Comparison of ENCODE assay signal across 8 mouse cellular contexts in genomic region chr8:3220502-3220901, GRCm38 (mm10). TPM values are rescaled to one million over a fixed set of nuclear protein-coding genes. Genes with fewer than 3 reads are reported as not detected.
DNase-seq lines count a peak whose midpoint lies in the region; ATAC-seq lines count a peak whose summit lies in the region.

No protein-coding gene starts in this region.

- DNase-seq in heart, postnatal 25 days (ENCODE audit: low spot score): no peak
- peak; percentile 51 for DNase-seq in brain, adult 2 months (ENCODE audit: low read depth, low spot score)
- DNase-seq in kidney, postnatal 4 days: peak; percentile 52 to 66
- no peak for DNase-seq in urinary bladder, postnatal 10 days (ENCODE audit: low spot score)
- DNase-seq in spleen, postnatal 10 days (ENCODE audit: low spot score in 2 of 2): no peak

- peak overlapping the region; percentile 86 for H3K27ac ChIP-seq in heart, embryonic 11.5 days (ENCODE audit: low read depth, low read length)
- peak overlapping the region; percentile 78 to 95 for H3K27ac ChIP-seq in heart, embryonic 14.5 days (replicated peaks in 1 of 2; ENCODE audit: control insufficient read depth in 1 of 2, insufficient read depth in 1 of 2, low read depth in 2 of 2, low read length in 2 of 2)
- H3K27ac ChIP-seq in midbrain, embryonic 12.5 days (replicated peaks): peak overlapping the region; percentile 84

- H3K4me1 ChIP-seq in heart, embryonic 11.5 days (ENCODE audit: control insufficient read depth, insufficient read depth, low read length): peaks cover 22% of the 10 kb centered on the region
- H3K4me1 ChIP-seq in heart, embryonic 14.5 days (ENCODE audit: control insufficient read depth in 2 of 2, insufficient read depth in 2 of 2, low read length in 2 of 2): peaks cover 19 to 54% of the 10 kb centered on the region in 2 experiments
- H3K4me1 ChIP-seq in midbrain, embryonic 12.5 days: peaks cover 13% of the 10 kb centered on the region; the same call in 1 of the 2 replicates

- H3K9me3 ChIP-seq in heart, embryonic 11.5 days (replicated peaks; ENCODE audit: control insufficient read depth, low read length): no peaks in the 10 kb centered on the region
- H3K9me3 ChIP-seq in heart, embryonic 14.5 days (ENCODE audit: control insufficient read depth, low read length): no peaks in the 10 kb centered on the region
- H3K9me3 ChIP-seq in midbrain, embryonic 12.5 days: no peaks in the 10 kb centered on the region

- no peaks in the 10 kb centered on the region for H3K27me3 ChIP-seq in heart, embryonic 11.5 days (ENCODE audit: control insufficient read depth, insufficient read depth, low read length)
- no peaks in the 10 kb centered on the region for H3K27me3 ChIP-seq in heart, embryonic 14.5 days (ENCODE audit: control insufficient read depth, insufficient read depth, low read length)
- H3K27me3 ChIP-seq in midbrain, embryonic 12.5 days: no peaks in the 10 kb centered on the region

- intact Hi-C loops in heart, postnatal 25 days (cut with DNase I): no loop called here

- peak overlapping the region; percentile 81 for H3K4me2 ChIP-seq in heart, embryonic 11.5 days
- H3K4me2 ChIP-seq in heart, embryonic 14.5 days (ENCODE audit: low read length): peak overlapping the region; percentile 78
- H3K4me2 ChIP-seq in midbrain, embryonic 12.5 days (replicated peaks): peak overlapping the region; percentile 75

- ATAC-seq in heart, embryonic 11.5 days (replicated peaks; ENCODE audit: insufficient number of reproducible peaks, low FRiP score, low TSS enrichment): 0 out of 2 replicates have a peak, but pooled peaks have one; percentile 4
- ATAC-seq in heart, embryonic 14.5 days (ENCODE audit: insufficient number of reproducible peaks, insufficient read depth, low FRiP score, low read depth): no peak
- peak; percentile 63 for ATAC-seq in midbrain, embryonic 12.5 days (ENCODE audit: low FRiP score, low read depth)

- H3K36me3 ChIP-seq in heart, embryonic 11.5 days (ENCODE audit: control insufficient read depth, insufficient read depth, low read length): no peaks in the 10 kb centered on the region
- no peaks in the 10 kb centered on the region for H3K36me3 ChIP-seq in heart, embryonic 14.5 days (ENCODE audit: control insufficient read depth, insufficient read depth, low read length)
- no peaks in the 10 kb centered on the region for H3K36me3 ChIP-seq in midbrain, embryonic 12.5 days

- H3K4me3 ChIP-seq in heart, embryonic 11.5 days (ENCODE audit: low read depth, low read length): peak overlapping the region; percentile 49
- H3K4me3 ChIP-seq in heart, embryonic 14.5 days (ENCODE audit: control insufficient read depth in 1 of 2, insufficient read depth in 1 of 2, low read depth in 1 of 2, low read length in 2 of 2): peak overlapping the region; percentile 59 to 71
- peak overlapping the region; percentile 55 for H3K4me3 ChIP-seq in midbrain, embryonic 12.5 days

- peak overlapping the region; percentile 83; the same call in 1 of the 2 replicates for H3K9ac ChIP-seq in heart, embryonic 11.5 days (ENCODE audit: low read depth, low read length)
- peak overlapping the region; percentile 79 for H3K9ac ChIP-seq in heart, embryonic 14.5 days (ENCODE audit: low read length)
- peak overlapping the region; percentile 76 for H3K9ac ChIP-seq in midbrain, embryonic 12.5 days (replicated peaks)

- 6% methylated on average over 9 of the region's 9 CpGs for WGBS in heart, embryonic 11.5 days (ENCODE audit: insufficient replicate concordance)
- 5% methylated on average over 9 of the region's 9 CpGs for WGBS in heart, embryonic 14.5 days
- WGBS in midbrain, embryonic 12.5 days: 7% methylated on average over 9 of the region's 9 CpGs

RNA-seq across cellular contexts. Expression of gene Insr, which starts 58.9 kb away (rescaled TPM):
- 39.2 and 45.7 TPM in 2 replicates for polyA plus RNA-seq in heart, embryonic 11.5 days (2014; fragmentation: Nextera tagmentation; extraction: Ambion mirVana)
- 100 to 1,000 TPM; 118 to 122 TPM for total RNA-seq in heart, postnatal 25 days (2021)
- 56.9 and 59.0 TPM in 2 replicates for polyA plus RNA-seq in heart, embryonic 14.5 days (2014; fragmentation: Nextera tagmentation; extraction: Ambion mirVana)
- polyA plus RNA-seq in midbrain, embryonic 12.5 days (2016; fragmentation: Nextera tagmentation; extraction: Ambion mirVana): 46.5 and 46.7 TPM in 2 replicates

Comparison
In these comparisons a context has a peak if more than half of its experiments do, and no peak if none do; other contexts are left out.
1. DNase-seq: peak in brain, adult 2 months (single experiment) and kidney, postnatal 4 days (2 of 2); none in heart, postnatal 25 days (single experiment), urinary bladder, postnatal 10 days (single experiment) and spleen, postnatal 10 days (0 of 2).
2. Peak in every context shown above with its lines, with median percentiles within 50 percentile points of each other: H3K27ac ChIP-seq, H3K4me2 ChIP-seq, H3K4me3 ChIP-seq and H3K9ac ChIP-seq.